Mouse (Mus musculus): ENCODE data around the gene Vip.

Vip gene

DNA sequence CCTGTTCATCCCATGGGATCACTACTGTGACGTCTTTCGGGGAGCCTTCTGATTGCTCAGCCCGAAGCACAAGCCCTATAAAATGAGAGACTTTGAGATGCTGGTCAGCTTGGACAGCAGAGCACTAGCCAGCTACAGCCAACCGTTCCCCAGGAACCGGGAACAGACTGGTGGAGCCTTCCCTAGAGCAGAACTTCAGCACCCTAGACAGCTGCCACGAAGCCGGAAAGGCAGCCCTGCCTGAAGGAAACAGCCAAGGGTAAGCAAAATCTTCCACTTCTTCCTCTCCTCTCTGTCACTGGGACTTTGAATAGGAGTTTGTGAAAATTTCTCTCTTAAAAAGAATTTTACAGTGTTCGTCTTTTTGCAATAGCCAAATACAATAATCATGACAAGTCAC, at the start of gene Vip:
TSS of gene Vip (plus strand) at position 107 of the 400 bp plus-strand sequence.
- CTCF ChIA-PET = no interaction called here

- CTCF ChIA-PET = no interaction called here
Observed at GRCm38 (mm10) chr10:5591061-5591460, 48.0 kb upstream of the Vip start.

DNA sequence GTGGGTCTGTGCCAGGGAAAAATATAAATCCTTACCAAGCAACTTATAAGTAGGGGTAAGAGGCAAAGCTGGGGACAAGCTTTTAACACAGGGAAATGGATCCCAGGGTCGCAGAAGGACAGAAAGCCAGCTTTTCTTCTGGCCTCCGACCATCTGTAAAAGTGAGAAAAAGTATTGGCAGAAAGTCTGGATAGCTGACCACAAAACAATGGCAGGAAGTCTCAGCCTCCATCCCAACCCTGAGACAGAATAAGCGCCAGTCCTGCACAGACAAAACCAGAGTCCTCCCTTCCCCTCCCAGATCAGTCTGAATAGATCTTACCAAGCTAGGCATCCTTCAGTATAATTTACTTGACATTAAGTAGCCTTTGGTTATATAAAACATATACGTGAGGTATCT, 47.0 kb upstream of the Vip start:
- CTCF ChIA-PET = no interaction called here

GRCm38 (mm10) chr10:5593464-5593863, 45.6 kb upstream of the Vip start, which contains the start of gene Myct1:
Myct1 (plus strand) TSS chr10:5593775.
- CTCF ChIA-PET = no interaction called here

DNA sequence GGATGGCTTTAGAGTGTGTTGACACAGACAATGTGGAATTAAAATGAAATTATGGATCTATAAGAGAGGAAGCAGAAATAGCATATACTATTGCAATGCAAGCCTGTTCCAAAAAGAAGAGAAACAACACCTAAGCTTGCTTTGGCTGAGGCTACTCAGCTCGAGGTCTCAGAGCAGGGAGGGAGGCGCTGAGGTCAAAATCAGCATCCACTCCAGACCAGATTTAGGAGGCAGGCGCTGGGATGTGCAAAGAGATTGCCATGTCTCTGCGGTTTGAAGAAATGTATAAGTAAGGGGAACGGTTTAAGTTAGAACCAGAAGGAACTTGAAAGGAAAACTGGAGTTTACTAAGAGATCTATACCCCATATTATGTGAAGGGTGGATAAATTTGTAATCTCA, 44.6 kb upstream of the Vip start:
- CTCF ChIA-PET = no interaction called here

- CTCF ChIA-PET = no interaction called here
Observed at GRCm38 (mm10) chr10:5596559-5596958, 42.5 kb upstream of the Vip start.

- CTCF ChIA-PET = interaction anchor here (0.6 to 0.7 kb wide), 2 partner anchors 202 to 236 kb away, joined by 3 read pairs; no protein-coding TSS in a partner anchor
Observed at GRCm38 (mm10) chr10:5600123-5600522, 38.9 kb upstream of the Vip start.

- CTCF ChIA-PET = no interaction called here
Observed at GRCm38 (mm10) chr10:5603512-5603911, 35.5 kb upstream of the Vip start.

GRCm38 (mm10) chr10:5604371-5604770, 34.6 kb upstream of the Vip start:
- CTCF ChIA-PET = no interaction called here

DNA sequence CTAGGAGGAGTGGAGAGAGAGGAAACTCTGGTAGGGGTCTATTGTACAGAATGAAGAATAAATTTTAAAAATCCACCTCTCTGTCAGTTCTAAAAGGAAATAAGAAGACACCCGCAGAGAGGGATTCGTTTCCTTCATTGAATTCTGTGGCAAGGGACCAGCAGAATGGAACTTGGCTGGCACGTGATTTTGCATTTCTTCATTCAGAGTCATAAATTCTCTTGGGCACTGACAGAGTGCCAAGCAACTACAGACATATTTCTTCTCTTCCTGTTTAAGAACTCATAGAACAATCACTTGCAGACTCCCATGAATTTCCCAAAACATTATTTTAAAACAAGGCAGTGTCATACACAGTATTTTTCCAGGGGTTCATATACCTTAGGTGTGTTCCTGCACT, 30.1 kb upstream of the Vip start:
- CTCF ChIA-PET = no interaction called here

GRCm38 (mm10) chr10:5615186-5616040, 23.6 kb upstream of the Vip start:
- CTCF ChIA-PET = no interaction called here

DNA sequence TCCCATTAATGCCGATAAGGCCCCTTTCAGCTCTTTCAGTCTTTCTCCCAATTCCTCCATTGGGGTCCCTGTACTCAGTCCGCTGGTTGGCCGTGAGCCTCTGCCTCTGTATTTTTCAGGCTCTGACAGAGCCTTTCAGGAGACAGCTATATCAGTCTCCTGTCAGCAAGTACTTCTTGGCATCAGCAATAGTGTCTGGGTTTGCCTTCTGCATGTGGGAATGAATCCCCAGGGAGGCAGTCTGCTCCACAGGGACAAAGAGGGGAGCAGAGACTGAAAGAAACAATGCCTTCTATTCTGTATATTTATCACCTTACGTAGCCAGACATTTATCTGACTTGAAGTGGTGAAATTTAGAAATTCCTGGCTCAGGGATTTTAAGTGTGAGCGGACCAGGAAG, 12.8 kb upstream of the Vip start:
- CTCF ChIA-PET = no interaction called here

GRCm38 (mm10) chr10:5633672-5634200, 5.3 kb upstream of the Vip start:
- CTCF ChIA-PET = no interaction called here

DNA sequence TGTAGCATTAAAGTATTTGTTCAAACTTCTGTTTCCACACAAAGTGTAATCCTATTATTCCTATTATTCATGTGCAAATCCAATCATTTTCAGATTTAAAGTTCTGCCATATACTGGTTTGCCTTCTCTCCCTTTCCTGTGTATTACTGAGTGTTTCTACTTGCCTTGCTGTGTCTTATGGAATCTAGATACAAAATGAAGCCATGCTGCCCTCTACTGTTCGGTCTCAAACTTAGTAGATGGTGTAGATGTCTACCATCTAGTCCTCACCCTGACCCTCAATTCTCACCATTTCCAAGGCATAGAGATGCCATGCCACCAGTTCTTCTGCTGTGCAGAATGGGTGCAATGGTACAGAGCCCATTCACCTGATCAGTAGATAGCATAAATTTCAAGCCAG, 4.7 kb upstream of the Vip start:
- CTCF ChIA-PET = no interaction called here

DNA sequence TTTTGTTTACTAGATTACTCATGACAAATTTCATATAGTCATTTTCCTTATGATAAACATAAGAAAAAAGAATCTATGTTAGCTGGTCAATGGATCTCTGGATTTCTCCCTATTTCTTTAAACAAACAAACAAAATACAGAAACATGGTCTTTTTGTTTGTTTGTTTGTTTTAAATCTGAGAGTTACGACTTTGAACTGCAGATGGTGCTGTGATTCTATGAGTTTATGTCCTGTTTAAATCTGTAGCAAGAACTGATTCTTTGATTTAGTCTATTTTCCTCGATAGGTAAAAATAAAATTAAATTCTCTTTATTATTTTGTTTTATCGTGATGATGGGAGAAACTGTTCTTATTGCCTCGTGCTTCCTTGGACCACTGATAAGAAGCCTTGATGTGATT, 1.7 kb upstream of the Vip start:
- CTCF ChIA-PET = no interaction called here

GRCm38 (mm10) chr10:5681275-5681674, 42.3 kb downstream of the Vip start:
- CTCF ChIA-PET = no interaction called here

GRCm38 (mm10) chr10:5685608-5686007, 46.6 kb downstream of the Vip start:
- CTCF ChIA-PET = no interaction called here

GRCm38 (mm10) chr10:5694351-5694750, 55.3 kb downstream of the Vip start:
- CTCF ChIA-PET = no interaction called here
